Mouse (Mus musculus) embryonic fibroblast, embryonic 13.5 days (primary cell): Measurements from ENCODE around the gene Olfr917. TPM values are rescaled to one million over a fixed set of nuclear protein-coding genes. Genes with fewer than 3 reads are reported as not detected.

ENCODE experiments used
- H3K27ac ChIP-seq: 2 replicates; pipeline ENCODE4 v1.5.1; 2012; ENCODE audit warnings: low read length, control low read depth, inconsistent platforms; ENCODE audit not compliant: insufficient read depth
- H3K4me1 ChIP-seq: 2 replicates; pipeline ENCODE4 v1.6.1; 2011; ENCODE audit warnings: low read length; ENCODE audit not compliant: control insufficient read depth, insufficient read depth
- H3K4me3 ChIP-seq: 2 replicates; pipeline ENCODE4 v1.5.1; 2011; ENCODE audit warnings: mild to moderate bottlenecking, control low read depth, low read length; ENCODE audit not compliant: insufficient read depth
- CTCF ChIP-seq: IDR thresholded peaks from 2 replicates; pipeline ENCODE4 v1.5.1; 2011; ENCODE audit warnings: mild to moderate bottlenecking, control low read depth, low read length, moderate library complexity, borderline replicate concordance; ENCODE audit not compliant: insufficient read depth
- POLR2A ChIP-seq: IDR thresholded peaks from 2 replicates; pipeline ENCODE4 v1.6.1; 2011; ENCODE audit warnings: low read depth, mild to moderate bottlenecking, control low read depth, low read length, moderate library complexity
- polyA plus RNA-seq: library from polyadenylated mRNA; stranded (reverse); fragments of >200 nt; gene quantifications from 2 replicates; pipeline ENCODE4 v1.2.4, GENCODE M21; 2011; ENCODE audit warnings: low read depth; ENCODE audit not compliant: missing spikeins, insufficient read length

Olfr917 gene
- polyA plus RNA-seq: not detected in 2 replicates

- Histone ChIP-seq H3K4me3 (no peak within 1 kb of the TSS), H3K4me1 (no peaks in the 10 kb centered on the region), H3K27ac (no peak within 1 kb of the TSS)
- TF ChIP-seq CTCF (no peak), POLR2A (no peak)
These were observed at the start of gene Olfr917 for GRCm38 (mm10) chr9:38665742-38666141. Gene Olfr917 (minus strand): TSS chr9:38665842.

- Histone ChIP-seq H3K27ac (no peak within 1 kb of the TSS), H3K4me1 (no peaks in the 10 kb centered on the region), H3K4me3 (no peak within 1 kb of the TSS)
- TF ChIP-seq POLR2A (no peak), CTCF (no peak)
These were observed 8.9 kb upstream of the Olfr917 start, which contains the start of gene Olfr918 for GRCm38 (mm10) chr9:38674501-38674900. Gene Olfr918 (minus strand): TSS chr9:38674601.

- no peak overlapping the region for H3K4me3 ChIP-seq
- no peak overlapping the region for H3K27ac ChIP-seq
- TF ChIP-seq CTCF (no peak), POLR2A (no peak)
- no peaks in the 10 kb centered on the region for H3K4me1 ChIP-seq
These were observed 7.2 kb upstream of the Olfr917 start for GRCm38 (mm10) chr9:38672887-38673286.

- Histone ChIP-seq H3K4me1 (no peaks in the 10 kb centered on the region), H3K27ac (no peak within 1 kb of the TSS), H3K4me3 (no peak within 1 kb of the TSS)
- TF ChIP-seq CTCF (no peak), POLR2A (no peak)
These were observed 5.9 kb downstream of the Olfr917 start, which contains the start of gene Olfr916 for GRCm38 (mm10) chr9:38659775-38660174. Gene Olfr916 (minus strand): TSS chr9:38659875.

- Histone ChIP-seq H3K4me1 (no peaks in the 10 kb centered on the region), H3K27ac (no peak overlapping the region), H3K4me3 (no peak overlapping the region)
- TF ChIP-seq CTCF (no peak), POLR2A (no peak)
These were observed 33.2 kb downstream of the Olfr917 start for GRCm38 (mm10) chr9:38632406-38632805.

Other genes with a start within 250 kb of the Olfr917 start
- gene Olfr901, start 236.4 kb downstream of the Olfr917 start, polyA plus RNA-seq: not detected in 2 replicates
- not detected in 2 replicates for gene Olfr902, start 218.2 kb downstream of the Olfr917 start, polyA plus RNA-seq
- not detected in 2 replicates for gene Olfr904, start 202.7 kb downstream of the Olfr917 start, polyA plus RNA-seq
- gene Olfr905, start 194.7 kb downstream of the Olfr917 start, polyA plus RNA-seq: 0.12 and 0.32 TPM in 2 replicates
- gene Olfr906, start 178.8 kb downstream of the Olfr917 start, polyA plus RNA-seq: not detected in 2 replicates
- not detected in 2 replicates for gene Olfr907, start 170.0 kb downstream of the Olfr917 start, polyA plus RNA-seq
- not detected in 2 replicates for gene Olfr911-ps1, start 144.3 kb downstream of the Olfr917 start, polyA plus RNA-seq
- gene Olfr910, start 128.0 kb downstream of the Olfr917 start, polyA plus RNA-seq: not detected in 2 replicates
- gene Olfr912, start 85.7 kb downstream of the Olfr917 start, polyA plus RNA-seq: 0.18 TPM in 1 of 2 replicates, not detected in the other
- gene Olfr913, start 73.1 kb downstream of the Olfr917 start, polyA plus RNA-seq: not detected in 2 replicates
- gene Olfr914, start 60.7 kb downstream of the Olfr917 start, polyA plus RNA-seq: not detected in 2 replicates
- not detected in 2 replicates for gene Olfr916, start 6.0 kb downstream of the Olfr917 start, polyA plus RNA-seq
- not detected in 2 replicates for gene Olfr918, start 8.8 kb upstream of the Olfr917 start, polyA plus RNA-seq
- gene Olfr919, start 37.8 kb upstream of the Olfr917 start, polyA plus RNA-seq: not detected in 2 replicates
- gene Vwa5a, start 52.4 kb upstream of the Olfr917 start, polyA plus RNA-seq: 92.0 and 92.3 TPM in 2 replicates
- 0.13 and 0.14 TPM in 2 replicates for gene Olfr920, start 86.5 kb upstream of the Olfr917 start, polyA plus RNA-seq
- gene Olfr921, start 107.2 kb upstream of the Olfr917 start, polyA plus RNA-seq: not detected in 2 replicates
- not detected in 2 replicates for gene Olfr922, start 148.8 kb upstream of the Olfr917 start, polyA plus RNA-seq
- not detected in 2 replicates for gene Olfr923, start 160.7 kb upstream of the Olfr917 start, polyA plus RNA-seq
- not detected in 2 replicates for gene Olfr924, start 178.6 kb upstream of the Olfr917 start, polyA plus RNA-seq
- not detected in 2 replicates for gene Olfr26, start 189.2 kb upstream of the Olfr917 start, polyA plus RNA-seq
- gene Olfr926, start 211.3 kb upstream of the Olfr917 start, polyA plus RNA-seq: not detected in 2 replicates